Mouse (Mus musculus): Measurements from ENCODE around the gene Apmap.
"Not testable (repeated sequence)": the region's sequence is repeated elsewhere in the genome, so short reads cannot be mapped to it uniquely, and the experiment has no call there.

The Apmap gene

DNA sequence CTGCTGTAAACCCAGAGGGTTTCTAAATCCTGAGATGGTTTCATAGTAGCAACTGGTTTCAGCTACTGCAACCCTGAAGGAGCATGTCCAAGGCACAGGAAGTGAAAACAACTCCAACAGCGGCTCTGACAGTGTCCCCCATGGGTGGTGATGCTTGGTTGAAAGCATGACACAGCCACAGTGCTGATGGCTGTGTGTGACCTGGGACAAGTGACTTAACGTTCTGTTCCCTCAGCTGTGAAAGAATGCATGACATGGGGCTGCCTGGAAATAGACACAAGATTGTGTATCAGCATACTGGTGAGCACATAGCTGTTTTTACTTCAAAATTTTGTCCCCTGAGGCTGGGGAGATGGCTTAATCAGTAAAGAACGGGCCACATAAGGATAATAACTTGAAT lies 13.3 kb upstream of the Apmap start:
- no peak for DNase-seq (ENCODE audit: low spot score)

DNA sequence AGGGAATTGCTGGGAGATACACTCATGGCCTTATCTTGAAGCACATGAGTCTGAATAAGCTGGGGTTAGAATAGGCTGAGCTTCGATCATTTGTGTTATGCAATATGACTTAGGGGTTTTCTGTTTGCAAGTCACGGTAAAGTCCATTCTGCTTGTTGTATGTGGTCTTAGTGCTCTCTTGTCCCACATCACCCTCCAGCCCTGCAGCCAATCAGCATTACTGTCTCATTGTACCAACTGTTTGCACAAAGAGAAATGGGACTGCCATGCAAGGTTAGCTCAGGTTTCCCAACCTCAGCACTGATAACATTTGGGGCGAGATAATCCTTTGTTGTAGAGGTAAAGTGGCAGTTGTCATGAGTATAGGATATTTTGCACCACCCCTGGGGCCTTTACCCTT lies 1.7 kb upstream of the Apmap start:
- DNase-seq (ENCODE audit: low spot score), result no peak

DNA sequence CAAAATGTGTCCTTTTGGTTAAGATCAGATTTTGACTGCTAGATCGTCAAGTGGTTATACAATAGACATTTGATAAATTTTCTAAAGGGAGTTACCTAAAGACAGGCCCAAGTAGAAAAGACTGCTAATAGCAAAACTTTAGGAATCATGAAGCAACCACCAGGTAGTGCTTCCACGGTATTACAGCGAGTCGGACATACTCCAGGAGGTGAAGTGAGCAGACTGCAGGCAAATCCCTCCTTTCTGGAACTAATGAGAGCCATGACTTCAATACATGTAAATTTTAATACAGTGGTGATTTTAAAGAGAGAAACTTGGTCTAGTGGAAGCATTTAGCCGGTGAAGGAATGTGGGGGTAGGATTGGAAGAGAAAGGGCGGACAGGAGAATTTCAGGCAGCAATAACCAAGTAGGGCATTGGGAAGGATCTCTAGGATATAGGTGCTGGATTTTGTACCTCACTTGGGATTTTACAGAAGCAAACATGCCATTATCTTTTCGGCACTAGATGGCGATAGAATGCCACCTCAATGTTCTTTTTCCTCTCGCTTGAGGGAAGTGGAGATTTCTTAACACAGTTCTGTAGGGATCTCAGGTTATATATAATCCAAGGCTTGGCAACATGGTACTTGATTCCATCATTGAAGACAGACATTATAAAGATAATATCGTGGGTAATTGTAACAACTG lies 649 bp upstream of the Apmap start:
- peak; percentile 91 for DNase-seq (ENCODE audit: low spot score)

DNA sequence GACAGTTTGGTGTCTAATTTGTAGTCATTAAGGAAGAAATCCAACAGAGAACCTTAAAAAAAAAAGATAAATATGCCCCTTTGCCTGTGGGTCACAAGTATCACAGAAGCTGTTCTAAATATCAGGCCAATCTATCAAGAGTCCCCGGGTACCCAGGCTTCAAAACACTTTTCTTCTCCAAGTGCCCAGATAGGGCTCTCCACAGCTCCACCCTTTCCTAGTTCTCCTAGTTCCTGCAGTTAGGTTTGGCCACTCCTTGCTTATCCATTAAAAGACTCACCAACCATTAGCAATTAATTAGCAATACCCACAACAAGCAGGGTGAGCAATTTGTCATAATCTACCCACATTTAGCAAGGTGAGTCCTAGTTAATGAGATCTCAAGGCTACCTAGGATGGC lies 1.3 kb downstream of the Apmap start:
- DNase-seq (ENCODE audit: low spot score), result no peak

DNA sequence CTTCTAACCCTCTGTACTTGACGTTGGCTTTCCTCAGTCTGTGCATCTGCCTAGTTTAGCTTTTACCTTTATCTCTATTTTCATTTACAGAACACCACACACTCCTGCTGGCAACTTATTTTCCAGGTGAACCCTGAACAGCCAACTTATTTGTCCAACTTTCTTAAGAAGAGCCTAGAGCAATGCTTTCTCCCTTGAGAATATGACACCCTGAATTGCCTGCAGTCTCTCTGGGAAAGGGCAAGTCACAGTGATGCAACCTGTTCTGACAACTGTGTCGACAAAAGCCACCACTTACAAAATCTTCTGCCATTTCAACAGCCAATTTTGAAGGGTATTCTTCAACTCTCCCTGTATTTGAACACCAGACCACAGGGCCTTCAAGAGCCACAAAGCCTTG lies 3.6 kb downstream of the Apmap start:
- no peak for DNase-seq (ENCODE audit: low spot score)

DNA sequence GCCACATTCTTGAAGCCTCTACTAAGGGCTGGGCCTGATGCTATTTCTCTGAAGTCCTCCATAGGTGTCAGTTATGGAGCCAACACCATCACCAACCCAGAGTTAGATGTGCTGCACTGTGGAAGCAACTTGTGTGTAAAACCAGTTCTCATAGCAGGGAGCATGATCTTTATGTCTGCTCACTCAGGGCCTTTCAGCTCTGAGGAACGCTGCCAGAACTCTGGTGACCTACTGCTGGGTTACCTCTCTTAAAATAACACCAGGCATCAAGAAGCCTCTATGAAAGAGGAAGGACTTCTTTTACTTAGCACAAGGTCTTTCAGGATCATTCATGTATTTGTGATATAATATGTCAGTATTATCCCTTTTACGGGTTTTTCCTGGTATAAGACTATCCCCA lies 6.2 kb downstream of the Apmap start:
- no peak for DNase-seq (ENCODE audit: low spot score)

DNA sequence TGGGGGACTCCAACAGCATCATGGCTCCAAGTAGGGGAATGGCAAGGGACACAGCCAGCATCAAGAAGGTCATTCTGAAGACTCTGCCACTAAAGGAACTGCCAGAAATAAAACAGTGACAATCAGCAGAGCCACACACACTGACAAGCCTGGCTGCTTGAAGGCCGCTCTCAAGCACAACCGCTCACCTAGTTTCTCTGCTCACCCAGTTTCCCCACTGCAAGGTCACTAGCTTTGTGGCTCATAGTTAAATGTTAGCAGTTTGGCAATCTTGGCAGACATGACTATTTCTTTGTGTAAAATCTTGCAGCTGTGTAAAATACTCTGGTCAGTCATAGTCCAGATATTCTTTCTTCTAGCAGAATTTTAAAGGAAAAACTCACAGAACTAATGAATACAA lies 8.1 kb downstream of the Apmap start:
- no peak for DNase-seq (ENCODE audit: low spot score)

DNA sequence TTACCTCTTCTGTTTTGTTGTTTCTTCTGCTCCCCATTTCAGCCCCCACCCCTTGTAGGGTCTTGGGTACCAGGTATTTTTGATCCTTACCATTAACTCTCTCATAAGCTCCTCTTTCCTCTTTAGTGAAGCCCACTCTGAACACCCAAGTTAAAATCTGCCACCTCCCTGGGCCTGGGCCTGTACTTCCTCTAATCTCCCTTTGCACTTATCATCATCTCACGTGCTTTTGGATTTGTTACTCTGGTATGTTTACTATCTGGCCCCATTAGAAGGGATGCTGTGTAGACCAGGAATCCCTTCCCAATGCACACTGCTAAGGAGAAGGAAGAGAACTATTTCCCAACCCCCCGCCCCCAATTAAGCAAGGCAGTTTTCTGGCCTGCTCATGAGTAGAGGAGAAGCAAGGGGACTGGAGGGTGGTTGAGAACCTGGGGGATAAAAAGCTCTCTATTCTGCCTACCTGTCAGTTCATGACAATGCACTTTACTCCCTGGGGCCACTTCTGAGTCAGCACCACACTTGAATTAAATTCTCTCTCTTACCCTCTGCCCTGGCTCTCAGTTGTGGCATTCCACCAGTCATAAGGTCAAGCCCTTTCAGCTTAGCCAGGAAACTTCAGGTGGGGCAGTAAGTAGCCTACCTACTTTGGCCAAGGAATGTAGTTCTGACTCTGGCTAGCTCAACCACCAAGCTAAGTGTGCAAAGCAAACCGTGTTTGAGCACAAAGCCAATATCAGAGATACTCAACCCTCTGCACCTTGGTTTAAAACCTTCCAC lies 12.8 kb downstream of the Apmap start:
- DNase-seq (ENCODE audit: low spot score), result no peak

DNA sequence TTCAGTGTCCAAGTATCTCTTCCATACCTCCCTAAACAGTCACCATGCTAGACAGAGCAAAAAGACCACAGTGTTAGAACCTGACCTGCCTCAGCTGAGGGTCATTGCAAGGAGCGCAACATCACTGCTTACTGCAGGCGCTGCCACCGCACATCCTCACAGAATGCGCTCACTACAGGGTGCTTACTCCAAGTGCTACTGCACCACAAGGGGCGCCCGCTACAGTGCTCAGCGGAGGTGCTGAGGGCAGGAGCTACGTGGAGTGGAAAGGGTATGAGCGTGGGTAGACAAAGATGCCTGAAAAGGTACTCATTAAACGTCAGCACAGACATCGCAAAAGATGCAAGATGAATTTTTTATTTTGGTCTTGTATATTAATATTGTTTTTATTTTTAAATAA lies 19.3 kb downstream of the Apmap start:
- no peak for DNase-seq (ENCODE audit: low spot score)

DNA sequence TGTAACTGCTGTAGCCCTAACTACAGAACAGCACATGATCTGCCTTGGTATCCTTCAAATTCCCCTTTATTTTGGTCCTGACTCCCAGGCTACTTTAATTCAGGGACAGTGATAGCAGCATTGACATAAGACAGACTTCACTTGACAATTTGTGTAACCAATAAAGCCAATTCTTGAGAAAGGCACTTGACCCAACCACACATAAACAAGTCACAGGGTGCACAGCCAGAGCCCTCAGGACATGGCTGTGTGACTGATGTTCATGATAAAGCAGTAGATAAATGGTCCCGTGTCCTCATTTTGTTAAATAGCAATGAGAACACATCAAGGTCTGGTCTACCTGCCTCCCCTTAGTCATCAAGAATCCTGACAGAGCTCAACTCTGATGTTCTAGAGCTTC lies 28.7 kb downstream of the Apmap start:
- no peak for DNase-seq (ENCODE audit: low spot score)

DNA sequence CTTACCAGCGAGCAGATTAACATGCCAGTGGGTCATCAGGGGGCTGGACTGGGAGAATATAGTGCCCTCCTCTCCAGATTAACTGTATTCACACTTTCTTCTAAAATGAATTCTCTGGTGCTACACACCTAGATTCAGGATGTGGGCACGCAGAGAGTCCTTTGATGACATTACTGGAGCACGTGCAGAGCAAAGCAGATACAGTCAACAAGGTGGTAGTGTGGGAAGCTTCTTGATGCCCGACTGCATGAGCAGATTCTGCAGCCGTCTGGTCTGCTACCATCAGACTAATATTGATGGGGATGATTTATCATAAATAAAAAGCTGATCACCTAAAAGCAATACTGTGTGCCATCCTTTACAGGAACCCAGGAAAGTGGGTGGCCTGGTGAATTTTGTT lies 29.8 kb downstream of the Apmap start:
- no peak for DNase-seq (ENCODE audit: low spot score)

DNA sequence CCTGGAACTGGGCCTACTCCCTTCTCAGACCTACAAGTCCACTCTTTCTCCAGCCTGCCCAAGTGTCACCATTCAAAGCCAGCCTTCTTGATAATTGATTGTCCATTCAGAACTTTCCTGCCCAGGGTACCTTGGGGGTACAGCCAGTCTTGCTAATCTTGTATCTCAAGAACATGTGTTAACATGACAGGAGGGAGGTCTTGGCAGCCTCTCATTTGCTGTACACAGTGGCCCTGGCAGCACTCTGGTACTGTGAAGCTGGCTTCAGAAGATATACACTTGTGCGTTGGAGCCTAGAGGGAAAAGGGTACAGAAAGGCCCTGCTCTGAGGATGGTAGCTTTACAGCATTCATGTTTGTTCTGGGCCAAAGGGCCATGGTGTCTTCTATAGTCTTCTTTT lies 32.1 kb downstream of the Apmap start:
- DNase-seq (ENCODE audit: low spot score), result no peak

DNA sequence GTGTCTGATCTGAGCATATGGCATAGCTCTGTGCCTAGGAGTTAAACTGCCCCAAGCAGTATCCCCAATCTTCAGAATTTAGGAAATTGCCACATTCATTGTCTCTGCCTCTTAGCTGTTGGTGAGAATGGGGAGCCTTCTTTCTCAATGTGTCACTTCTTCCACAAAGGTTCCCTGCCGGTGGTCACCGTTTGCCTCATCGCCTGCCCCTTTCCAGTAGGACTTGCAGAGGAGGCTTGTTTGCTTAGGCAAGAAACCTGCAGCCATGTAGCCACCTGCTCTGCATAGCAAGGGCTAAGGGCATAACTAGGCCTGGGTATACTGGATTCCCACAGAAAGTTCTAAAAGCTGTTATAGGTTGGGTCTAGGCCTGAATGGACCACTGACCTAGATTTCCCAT lies 35.9 kb downstream of the Apmap start:
- no peak for DNase-seq (ENCODE audit: low spot score)

DNA sequence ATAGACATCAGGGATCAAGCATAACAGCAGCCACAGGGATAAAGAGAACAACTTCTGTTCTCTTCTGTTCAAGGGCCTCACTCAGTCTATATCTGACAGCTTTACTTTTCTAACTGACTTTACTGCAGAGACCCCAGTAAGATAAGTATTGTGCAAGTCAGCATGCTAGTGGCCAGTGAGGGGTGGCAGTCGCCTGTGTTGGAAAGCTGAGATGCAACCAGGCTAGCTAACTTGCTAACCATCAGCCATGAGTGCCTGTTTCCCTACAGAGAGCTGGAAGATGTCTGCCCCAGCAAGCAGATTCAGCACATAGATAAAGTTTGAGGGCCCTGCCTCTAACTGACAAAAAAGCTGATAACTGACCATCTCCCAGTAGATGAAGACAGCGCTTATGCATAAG lies 37.6 kb downstream of the Apmap start:
- no peak for DNase-seq (ENCODE audit: low spot score)

DNA sequence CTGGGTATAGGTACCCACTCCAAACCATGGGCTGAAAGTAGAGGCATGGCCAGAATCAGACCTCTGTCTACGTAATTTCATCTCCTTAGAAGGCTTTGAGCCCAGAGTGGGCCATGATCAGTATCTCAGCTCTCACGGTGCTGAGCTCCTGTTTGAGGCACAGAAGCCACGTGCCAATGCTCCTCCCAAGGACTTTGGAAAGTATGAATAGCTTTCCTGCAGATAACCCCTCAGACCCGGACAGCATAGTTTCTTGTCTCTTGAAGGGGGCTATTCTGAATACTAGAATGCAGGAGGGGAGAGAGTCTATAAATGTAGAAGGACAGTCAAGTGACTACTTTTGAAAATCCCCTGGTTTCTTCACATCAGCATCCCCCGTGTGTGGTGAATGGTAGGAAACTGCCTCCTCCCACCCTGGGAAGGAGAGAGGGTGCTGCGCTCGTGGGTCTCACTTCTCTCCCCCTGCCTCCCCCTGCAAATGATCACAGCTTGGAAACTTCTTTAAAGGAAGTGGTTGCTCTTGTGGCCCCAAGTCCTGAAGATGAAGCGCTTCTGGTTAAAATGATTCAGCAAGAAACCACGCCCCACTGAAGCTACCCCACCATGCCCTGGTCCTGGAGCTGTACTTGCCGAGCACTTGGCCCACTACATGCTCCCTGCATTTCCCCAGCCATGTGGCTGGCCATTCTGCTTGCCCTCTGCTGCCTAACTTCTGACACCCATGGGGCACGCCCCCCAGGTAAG lies 38.3 kb downstream of the Apmap start, which contains the start of gene Cst7:
Cst7 (plus strand) TSS at position 569 of the 744 bp plus-strand sequence.
- no peak for DNase-seq (ENCODE audit: low spot score)

DNA sequence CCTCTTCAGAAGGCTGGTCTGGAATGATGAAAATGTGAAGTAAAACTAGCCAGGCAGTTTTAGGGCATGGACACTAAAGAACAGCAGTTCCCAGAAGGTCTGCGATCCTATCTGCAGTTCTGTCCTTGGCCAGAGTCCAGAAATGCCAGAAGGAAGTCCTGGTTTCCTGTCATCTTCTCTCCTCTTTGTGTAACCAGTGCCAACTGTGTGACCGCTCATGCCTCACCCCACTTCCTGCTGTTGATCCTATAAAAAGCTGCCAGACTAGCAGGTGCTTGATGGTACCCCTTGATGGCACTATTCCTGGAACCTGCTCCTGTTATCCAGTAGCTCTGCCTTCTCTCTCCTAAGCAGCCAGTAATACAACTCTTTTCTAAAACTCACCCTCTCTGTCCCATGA lies 41.3 kb downstream of the Apmap start:
- no peak for DNase-seq (ENCODE audit: low spot score)

DNA sequence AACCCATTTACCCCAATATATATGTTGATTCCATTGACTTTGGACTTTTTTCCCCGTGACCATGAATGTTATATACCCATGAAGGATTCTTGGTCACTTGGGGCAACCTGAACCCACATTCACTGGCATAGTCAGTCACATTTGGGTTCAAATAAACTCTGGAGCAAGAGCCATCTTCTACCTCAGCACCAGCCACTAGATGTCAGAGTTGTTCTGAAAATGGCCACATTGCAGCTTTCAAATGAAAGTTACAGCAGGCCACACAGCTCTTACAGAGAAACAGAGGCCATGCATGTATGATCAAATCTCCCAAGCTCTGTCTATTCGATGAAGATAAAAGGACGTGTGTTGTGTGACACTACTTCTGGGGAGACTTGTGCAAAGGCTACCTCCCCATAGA lies 49.8 kb downstream of the Apmap start:
- peak; percentile 57 for DNase-seq (ENCODE audit: low spot score)

DNA sequence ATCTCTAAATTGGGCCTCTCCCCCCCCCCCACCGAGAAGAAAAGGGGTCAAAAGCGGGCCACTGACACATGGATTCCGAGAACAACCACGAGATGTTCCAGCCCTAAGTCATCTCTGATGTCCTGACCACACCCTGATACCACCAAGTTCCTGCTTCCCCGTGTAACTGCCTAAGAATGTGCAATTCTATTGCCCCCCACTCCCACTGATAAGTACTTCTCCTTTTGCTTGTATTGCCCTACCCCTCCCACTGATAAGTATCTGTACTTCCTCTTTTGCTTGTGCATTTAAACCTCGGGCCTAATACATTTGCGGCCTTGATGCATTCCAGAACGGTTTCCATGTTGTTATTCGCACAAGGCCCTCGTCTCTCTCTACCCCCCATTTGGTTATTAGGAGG lies 58.8 kb downstream of the Apmap start:
- not testable (repeated sequence) for DNase-seq (ENCODE audit: low spot score)

Data from retina, embryonic 14.5 days (tissue).